Mouse (Mus musculus) kidney, embryonic 14.5 days (tissue): ENCODE results near the gene Hnrnpa3. TPM values are rescaled to one million over a fixed set of nuclear protein-coding genes. Genes with fewer than 3 reads are reported as not detected.

Experiments
- ATAC-seq: fragments of 200-750 bp; cut with Nextera tagmentation; 2 replicates; pipeline ENCODE4 v1.8.0; 2017; ENCODE audit warnings: moderate number of reproducible peaks, mild to moderate bottlenecking, moderate TSS enrichment, moderate library complexity; ENCODE audit not compliant: low FRiP score, low TSS enrichment
- H3K27ac ChIP-seq: fragments of 300-500 bp; sonication (generic); 2 replicates; pipeline ENCODE4 v1.5.1; 2014; ENCODE audit warnings: low read depth, mild to moderate bottlenecking, low read length, moderate library complexity, mixed read lengths
- H3K27me3 ChIP-seq: fragments of 300-500 bp; sonication (generic); 2 replicates; pipeline ENCODE4 v1.6.1; 2014; ENCODE audit warnings: mild to moderate bottlenecking, low read length; ENCODE audit not compliant: control insufficient read depth, insufficient read depth
- H3K36me3 ChIP-seq: fragments of 300-500 bp; sonication (generic); 2 replicates; pipeline ENCODE4 v1.6.1; 2014; ENCODE audit warnings: low read length, mixed read lengths; ENCODE audit not compliant: control insufficient read depth, insufficient read depth
- H3K4me1 ChIP-seq: fragments of 300-500 bp; sonication (generic); 2 replicates; pipeline ENCODE4 v1.6.1; 2014; ENCODE audit warnings: low read length, mixed read lengths; ENCODE audit not compliant: control insufficient read depth, insufficient read depth
- H3K4me2 ChIP-seq: fragments of 300-500 bp; sonication (generic); replicated peaks from 2 replicates; pipeline ENCODE4 v1.6.1; 2014; ENCODE audit warnings: low read depth, mild to moderate bottlenecking, low read length
- H3K4me3 ChIP-seq: fragments of 300-500 bp; sonication (generic); 2 replicates; pipeline ENCODE4 v1.5.1; 2014; ENCODE audit warnings: mild to moderate bottlenecking, low read length
- H3K9ac ChIP-seq: fragments of 300-500 bp; sonication (generic); 2 replicates; pipeline ENCODE4 v1.6.1; 2014; ENCODE audit warnings: low read depth, mild to moderate bottlenecking, low read length, moderate library complexity
- H3K9me3 ChIP-seq: fragments of 300-500 bp; sonication (generic); 2 replicates; pipeline ENCODE4 v1.6.1; 2016; ENCODE audit warnings: low read length; ENCODE audit not compliant: control insufficient read depth
- WGBS: fragments of 180-500 bp; shearing (Covaris S2); extraction: QIAGEN DNeasy Blood & Tissue Kit; methylation state at CpG from one replicate; pipeline ENCODE4 v1.1.7; 2014; 5-methylcytosine and 5-hydroxymethylcytosine counted together
- microRNA-seq: library from miRNA; unstranded; fragments of <30 nt; microRNA quantifications from one replicate; pipeline ENCODE4, GENCODE M21; 2016
- polyA plus RNA-seq: library from polyadenylated mRNA; unstranded; fragments of >200 nt; fragmentation: Nextera tagmentation; extraction: Ambion mirVana; gene quantifications from 2 replicates; pipeline ENCODE4 v1.2.1, GENCODE M21; 2014

Hnrnpa3 gene
- polyA plus RNA-seq, 1 experiment from 2014 or later, result 300 TPM

DNA sequence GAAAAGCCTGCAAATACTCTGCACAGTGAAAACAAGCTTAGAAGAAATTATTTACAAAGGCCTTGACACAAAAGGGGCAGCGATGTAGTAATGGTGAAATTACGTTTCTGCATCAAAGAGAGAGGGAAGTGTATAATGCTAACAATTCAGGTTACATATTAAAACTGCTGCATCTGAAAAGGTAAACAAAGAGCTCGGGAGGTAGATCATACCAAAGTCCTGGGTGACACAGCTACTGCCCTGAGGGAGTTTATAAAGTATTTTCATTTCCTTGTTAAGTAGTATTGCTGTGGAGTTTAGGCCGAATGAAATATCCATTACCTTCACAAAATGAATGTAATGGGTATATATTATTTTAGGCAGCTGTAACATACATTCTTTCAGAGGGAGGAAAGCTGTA lies 55.7 kb downstream of the Hnrnpa3 start:
- ATAC-seq, result no peak
- H3K9me3 ChIP-seq, result no peaks in the 10 kb centered on the region
- WGBS, result 50% methylated on average over 4 of the region's 4 CpGs
- H3K4me2 ChIP-seq, result no peak overlapping the region
- no peaks in the 10 kb centered on the region for H3K36me3 ChIP-seq
- no peaks in the 10 kb centered on the region for H3K27me3 ChIP-seq
- no peak overlapping the region for H3K4me3 ChIP-seq
- no peaks in the 10 kb centered on the region for H3K4me1 ChIP-seq
- no peak overlapping the region for H3K9ac ChIP-seq
- H3K27ac ChIP-seq, result no peak overlapping the region

DNA sequence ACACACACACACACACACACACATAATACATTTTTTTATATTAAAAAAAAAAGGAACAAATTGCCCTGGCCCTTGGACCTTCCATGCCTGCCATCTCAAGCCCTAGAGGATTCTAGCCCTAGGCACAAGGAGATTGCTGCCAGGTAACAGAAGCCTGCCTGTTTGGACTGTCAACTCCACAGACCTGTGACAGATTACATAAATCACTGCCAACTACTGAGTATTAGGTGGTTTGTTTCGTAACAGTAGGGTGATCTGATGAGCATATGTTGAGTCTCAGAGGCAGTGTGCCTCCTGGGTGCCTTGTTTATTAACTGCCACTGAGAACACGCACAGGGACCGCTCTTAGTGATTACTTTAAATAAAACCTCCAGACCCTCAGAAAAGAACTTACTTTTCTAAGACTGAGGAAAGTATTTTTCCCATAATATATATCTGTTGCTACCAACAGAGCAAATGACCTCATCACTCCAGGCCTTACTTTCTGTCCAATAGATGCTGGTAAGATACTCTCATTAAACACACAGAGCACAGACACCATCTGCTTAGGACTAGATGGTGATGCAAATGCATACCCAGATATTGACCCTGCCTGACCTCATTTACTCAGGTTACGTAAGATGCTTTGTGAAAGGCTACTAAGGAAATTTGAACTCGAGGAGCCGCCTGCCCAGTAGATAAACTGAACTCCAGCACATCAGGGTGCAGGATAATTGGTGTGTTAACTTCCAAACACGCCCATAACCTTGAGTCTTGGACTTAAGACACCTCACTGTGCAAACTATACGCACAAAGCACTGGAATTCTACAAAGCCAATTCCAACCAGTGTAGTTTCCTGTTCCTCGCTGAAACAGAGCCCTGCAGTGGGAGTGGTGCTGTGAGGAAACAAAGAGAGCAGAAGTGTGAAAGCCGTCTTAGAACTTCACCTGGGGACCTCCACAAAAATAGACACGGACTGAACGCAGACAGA lies 57.3 kb downstream of the Hnrnpa3 start:
- peak; percentile 24; the same call in 1 of the 2 replicates for ATAC-seq
- Histone ChIP-seq H3K27me3 (no peaks in the 10 kb centered on the region), H3K27ac (no peak overlapping the region)

More for the DNA sequence above, 57.3 kb downstream of the Hnrnpa3 start:
- no peaks in the 10 kb centered on the region for H3K4me1 ChIP-seq
- no peak overlapping the region for H3K4me3 ChIP-seq
- H3K9ac ChIP-seq, result no peak overlapping the region
- WGBS, result 51% methylated on average over 12 of the region's 12 CpGs
- no peaks in the 10 kb centered on the region for H3K9me3 ChIP-seq
- H3K4me2 ChIP-seq, result no peak overlapping the region
- no peaks in the 10 kb centered on the region for H3K36me3 ChIP-seq

Small RNAs within 50 kb of the gene (microRNA-seq; reads per million reads assigned to microRNA genes)
- not detected for gene Gm24574

Other genes with a start within 250 kb of the Hnrnpa3 start
- gene Nfe2l2, start 45.4 kb downstream of the Hnrnpa3 start, polyA plus RNA-seq, result 57.1 and 67.6 TPM in 2 replicates
- gene Agps, start 172.9 kb downstream of the Hnrnpa3 start, polyA plus RNA-seq, result 33.9 and 51.3 TPM in 2 replicates